Mouse (Mus musculus) liver, embryonic 12.5 days (tissue): Measurements from ENCODE around the gene Slc25a26. TPM values are rescaled to one million over a fixed set of nuclear protein-coding genes. Genes with fewer than 3 reads are reported as not detected.

Experiments
- ATAC-seq: fragments of 200-750 bp; cut with Nextera tagmentation; 2 replicates; pipeline ENCODE4 v1.8.0; 2017; ENCODE audit warnings: moderate number of reproducible peaks, mild to moderate bottlenecking, moderate library complexity
- H3K27ac ChIP-seq: fragments of 300-500 bp; sonication (generic); 2 replicates; pipeline ENCODE4 v1.5.1; 2016; ENCODE audit warnings: mild to moderate bottlenecking
- H3K27me3 ChIP-seq: fragments of 300-500 bp; sonication (generic); replicated peaks from 2 replicates; pipeline ENCODE4 v1.6.1; 2016; ENCODE audit warnings: mild to moderate bottlenecking, moderate library complexity
- H3K36me3 ChIP-seq: fragments of 300-500 bp; sonication (generic); 2 replicates; pipeline ENCODE4 v1.6.1; 2016; ENCODE audit warnings: mild to moderate bottlenecking, moderate library complexity
- H3K4me1 ChIP-seq: fragments of 300-500 bp; sonication (generic); 2 replicates; pipeline ENCODE4 v1.6.1; 2016
- H3K4me2 ChIP-seq: fragments of 300-500 bp; sonication (generic); 2 replicates; pipeline ENCODE4 v1.6.1; 2016; ENCODE audit warnings: mild to moderate bottlenecking, moderate library complexity
- H3K4me3 ChIP-seq: fragments of 300-500 bp; sonication (generic); 2 replicates; pipeline ENCODE4 v1.5.1; 2016; ENCODE audit warnings: mild to moderate bottlenecking, moderate library complexity
- H3K9ac ChIP-seq: fragments of 300-500 bp; sonication (generic); 2 replicates; pipeline ENCODE4 v1.6.1; 2016; ENCODE audit warnings: mild to moderate bottlenecking, moderate library complexity
- H3K9me3 ChIP-seq: fragments of 300-500 bp; sonication (generic); replicated peaks from 2 replicates; pipeline ENCODE4 v1.6.1; 2016; ENCODE audit warnings: mild to moderate bottlenecking, moderate library complexity
- WGBS: fragments of 180-500 bp; shearing (Covaris S2); methylation state at CpG from one replicate; pipeline ENCODE4 v1.1.7; 2016; ENCODE audit not compliant: insufficient replicate concordance; 5-methylcytosine and 5-hydroxymethylcytosine counted together
- polyA plus RNA-seq: library from polyadenylated mRNA; unstranded; fragments of >200 nt; fragmentation: Nextera tagmentation; extraction: Ambion mirVana; gene quantifications from 2 replicates; pipeline ENCODE4 v1.2.1, GENCODE M21; 2016

Gene Slc25a26
- polyA plus RNA-seq, 1 experiment from 2014 or later, result 4.9 TPM

GRCm38 (mm10) chr6:94592243-94592642 lies 92.1 kb downstream of the Slc25a26 start:
- Histone ChIP-seq H3K27ac (no peak overlapping the region), H3K4me1 (no peaks in the 10 kb centered on the region), H3K9ac (no peak overlapping the region), H3K4me3 (no peak overlapping the region), H3K27me3 (no peaks in the 10 kb centered on the region), H3K9me3 (0 out of 2 replicates have a peak, but pooled peaks cover 4% of the 10 kb centered on the region), H3K36me3 (no peaks in the 10 kb centered on the region), H3K4me2 (no peak overlapping the region)
- ATAC-seq, result no peak
- WGBS, result 67% methylated on average over 8 of the region's 8 CpGs

- ATAC-seq, result no peak
- no peak overlapping the region for H3K4me3 ChIP-seq
- no peak overlapping the region for H3K9ac ChIP-seq
- H3K4me2 ChIP-seq, result no peak overlapping the region
- H3K9me3 ChIP-seq, result 0 out of 2 replicates have a peak, but pooled peaks cover 4% of the 10 kb centered on the region
- H3K36me3 ChIP-seq, result no peaks in the 10 kb centered on the region
- no peak overlapping the region for H3K27ac ChIP-seq
- H3K4me1 ChIP-seq, result no peaks in the 10 kb centered on the region
- 51% methylated on average over 4 of the region's 4 CpGs for WGBS
- H3K27me3 ChIP-seq, result no peaks in the 10 kb centered on the region
These were observed 92.6 kb downstream of the Slc25a26 start for GRCm38 (mm10) chr6:94592710-94593109.

- no peak overlapping the region for H3K27ac ChIP-seq
- H3K4me1 ChIP-seq, result no peaks in the 10 kb centered on the region
- H3K9ac ChIP-seq, result no peak overlapping the region
- 0 out of 2 replicates have a peak, but pooled peaks cover under 1% of the 10 kb centered on the region for H3K9me3 ChIP-seq
- ATAC-seq, result no peak
- no peak overlapping the region for H3K4me3 ChIP-seq
- H3K27me3 ChIP-seq, result no peaks in the 10 kb centered on the region
- no peak overlapping the region for H3K4me2 ChIP-seq
- 70% methylated on average over 6 of the region's 6 CpGs for WGBS
- no peaks in the 10 kb centered on the region for H3K36me3 ChIP-seq
These were observed 94.0 kb downstream of the Slc25a26 start for GRCm38 (mm10) chr6:94594096-94594665.

- Histone ChIP-seq H3K4me3 (no peak overlapping the region), H3K4me2 (no peak overlapping the region), H3K9me3 (no peaks in the 10 kb centered on the region), H3K27me3 (no peaks in the 10 kb centered on the region), H3K27ac (no peak overlapping the region), H3K4me1 (no peaks in the 10 kb centered on the region), H3K9ac (no peak overlapping the region), H3K36me3 (no peaks in the 10 kb centered on the region)
- 82% methylated on average over 11 of the region's 11 CpGs for WGBS
- no peak for ATAC-seq
These were observed 94.6 kb downstream of the Slc25a26 start for GRCm38 (mm10) chr6:94594711-94595110.

- 74% methylated on average over 5 of the region's 5 CpGs for WGBS
- H3K27me3 ChIP-seq, result no peaks in the 10 kb centered on the region
- H3K4me1 ChIP-seq, result no peaks in the 10 kb centered on the region
- H3K4me2 ChIP-seq, result no peak overlapping the region
- H3K27ac ChIP-seq, result no peak overlapping the region
- H3K9me3 ChIP-seq, result no peaks in the 10 kb centered on the region
- H3K36me3 ChIP-seq, result no peaks in the 10 kb centered on the region
- H3K9ac ChIP-seq, result no peak overlapping the region
- no peak overlapping the region for H3K4me3 ChIP-seq
- no peak for ATAC-seq
These were observed 95.1 kb downstream of the Slc25a26 start for GRCm38 (mm10) chr6:94595206-94595605.

GRCm38 (mm10) chr6:94596051-94596760 lies 96.1 kb downstream of the Slc25a26 start:
- Histone ChIP-seq H3K27ac (no peak overlapping the region), H3K4me1 (no peaks in the 10 kb centered on the region), H3K4me3 (no peak overlapping the region), H3K9me3 (no peaks in the 10 kb centered on the region), H3K9ac (no peak overlapping the region), H3K4me2 (no peak overlapping the region), H3K27me3 (no peaks in the 10 kb centered on the region), H3K36me3 (no peaks in the 10 kb centered on the region)
- 79% methylated on average over 14 of the region's 14 CpGs for WGBS
- no peak for ATAC-seq

GRCm38 (mm10) chr6:94596761-94597485 lies 96.8 kb downstream of the Slc25a26 start:
- ATAC-seq, result no peak
- 63% methylated on average over 10 of the region's 10 CpGs for WGBS
- H3K4me2 ChIP-seq, result no peak overlapping the region
- H3K9ac ChIP-seq, result no peak overlapping the region
- no peak overlapping the region for H3K4me3 ChIP-seq
- H3K27ac ChIP-seq, result no peak overlapping the region
- no peaks in the 10 kb centered on the region for H3K4me1 ChIP-seq
- H3K27me3 ChIP-seq, result no peaks in the 10 kb centered on the region
- no peaks in the 10 kb centered on the region for H3K36me3 ChIP-seq
- no peaks in the 10 kb centered on the region for H3K9me3 ChIP-seq

- Histone ChIP-seq H3K27me3 (no peaks in the 10 kb centered on the region), H3K4me3 (no peak overlapping the region), H3K27ac (no peak overlapping the region), H3K36me3 (no peaks in the 10 kb centered on the region), H3K4me2 (no peak overlapping the region), H3K4me1 (no peaks in the 10 kb centered on the region), H3K9ac (no peak overlapping the region), H3K9me3 (no peaks in the 10 kb centered on the region)
- WGBS, result 84% methylated on average over 12 of the region's 12 CpGs
- ATAC-seq, result no peak
These were observed 98.3 kb downstream of the Slc25a26 start for GRCm38 (mm10) chr6:94598421-94598820.

- H3K27ac ChIP-seq, result no peak overlapping the region
- 70% methylated on average over 13 of the region's 13 CpGs for WGBS
- no peak overlapping the region for H3K4me2 ChIP-seq
- H3K4me3 ChIP-seq, result no peak overlapping the region
- H3K36me3 ChIP-seq, result no peaks in the 10 kb centered on the region
- H3K9ac ChIP-seq, result no peak overlapping the region
- no peaks in the 10 kb centered on the region for H3K27me3 ChIP-seq
- no peaks in the 10 kb centered on the region for H3K9me3 ChIP-seq
- no peak for ATAC-seq
- H3K4me1 ChIP-seq, result no peaks in the 10 kb centered on the region
These were observed 98.9 kb downstream of the Slc25a26 start for GRCm38 (mm10) chr6:94599016-94599415.

- no peak overlapping the region for H3K9ac ChIP-seq
- 76% methylated on average over 5 of the region's 5 CpGs for WGBS
- ATAC-seq, result no peak
- H3K4me2 ChIP-seq, result no peak overlapping the region
- H3K4me1 ChIP-seq, result no peaks in the 10 kb centered on the region
- no peak overlapping the region for H3K27ac ChIP-seq
- no peaks in the 10 kb centered on the region for H3K27me3 ChIP-seq
- no peak overlapping the region for H3K4me3 ChIP-seq
- H3K36me3 ChIP-seq, result no peaks in the 10 kb centered on the region; the same call in 1 of the 2 replicates
- no peaks in the 10 kb centered on the region for H3K9me3 ChIP-seq
These were observed 101.0 kb downstream of the Slc25a26 start for GRCm38 (mm10) chr6:94601101-94601500.

- Histone ChIP-seq H3K9me3 (no peaks in the 10 kb centered on the region), H3K27me3 (no peaks in the 10 kb centered on the region), H3K4me1 (no peaks in the 10 kb centered on the region), H3K36me3 (no peaks in the 10 kb centered on the region; the same call in 1 of the 2 replicates), H3K27ac (no peak overlapping the region), H3K4me3 (no peak overlapping the region), H3K4me2 (no peak overlapping the region), H3K9ac (no peak overlapping the region)
- ATAC-seq, result no peak
- 65% methylated on average over 5 of the region's 5 CpGs for WGBS
These were observed 101.7 kb downstream of the Slc25a26 start for GRCm38 (mm10) chr6:94601811-94602210.

- Histone ChIP-seq H3K9ac (no peak overlapping the region), H3K27ac (no peak overlapping the region), H3K4me2 (no peak overlapping the region), H3K4me1 (no peaks in the 10 kb centered on the region), H3K9me3 (no peaks in the 10 kb centered on the region), H3K4me3 (no peak overlapping the region), H3K27me3 (no peaks in the 10 kb centered on the region), H3K36me3 (no peaks in the 10 kb centered on the region; the same call in 1 of the 2 replicates)
- 73% methylated on average over 3 of the region's 3 CpGs for WGBS
- ATAC-seq, result no peak
These were observed 103.9 kb downstream of the Slc25a26 start for GRCm38 (mm10) chr6:94604072-94604471.
